Mouse (Mus musculus) urinary bladder, adult 2 months (tissue): ENCODE data around the gene Arid3a. TPM values are rescaled to one million over a fixed set of nuclear protein-coding genes. Genes with fewer than 3 reads are reported as not detected.

Experiments
- DNase-seq: peaks from one replicate; pipeline ENCODE4 v3.0.0; 2022; ENCODE audit warnings: low spot score
- polyA plus RNA-seq: library from polyadenylated mRNA; depleted of rRNA; stranded (reverse); fragments of >200 nt; gene quantifications from 2 replicates; pipeline ENCODE4 v1.2.3, GENCODE M21; 2012

Gene Arid3a
- polyA plus RNA-seq, 1 experiment, result 4.1 TPM

GRCm38 (mm10) chr10:79908167-79909091, 18.4 kb upstream of the Arid3a start, which contains the start of gene Med16:
Gene Med16, minus strand, starts transcription at chr10:79908923.
- peak; percentile 97 for DNase-seq

DNA sequence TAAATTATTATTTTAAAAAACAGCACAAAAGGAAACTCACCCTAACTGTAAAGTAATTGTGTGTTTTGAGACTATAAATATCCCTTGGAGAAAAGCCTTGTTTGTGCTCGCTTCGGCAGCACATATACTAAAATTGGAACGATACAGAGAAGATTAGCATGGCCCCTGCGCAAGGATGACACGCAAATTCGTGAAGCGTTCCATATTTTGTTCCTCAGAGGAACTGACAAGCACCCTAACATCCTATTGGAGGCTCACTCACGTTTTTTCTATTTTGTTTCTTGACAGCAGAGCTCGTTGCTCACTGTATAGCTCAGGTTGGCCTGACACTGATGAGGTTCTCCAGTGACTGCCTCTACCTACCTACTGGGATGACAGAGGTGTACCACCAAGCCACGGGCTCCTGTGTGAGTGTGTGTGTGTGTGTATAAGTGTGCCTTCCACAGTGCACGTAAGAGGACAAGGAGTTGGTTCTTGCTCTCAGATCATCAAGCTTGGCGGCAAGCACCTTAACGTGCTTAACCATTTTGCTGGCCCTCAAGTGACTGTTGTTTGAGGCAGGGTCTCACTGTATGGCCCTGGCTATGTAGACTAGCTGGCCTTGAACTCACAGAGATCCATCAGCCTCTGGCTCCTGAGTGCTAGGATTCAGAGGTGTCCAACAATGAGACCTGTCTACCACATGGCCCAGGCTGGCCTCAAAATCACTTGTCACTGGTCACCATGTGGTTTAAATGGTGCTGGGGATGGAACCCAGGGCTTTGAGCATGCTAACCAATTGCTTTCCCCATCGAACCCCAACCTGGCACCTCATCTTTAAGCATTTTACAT, 17.5 kb upstream of the Arid3a start:
- DNase-seq, result no peak

DNA sequence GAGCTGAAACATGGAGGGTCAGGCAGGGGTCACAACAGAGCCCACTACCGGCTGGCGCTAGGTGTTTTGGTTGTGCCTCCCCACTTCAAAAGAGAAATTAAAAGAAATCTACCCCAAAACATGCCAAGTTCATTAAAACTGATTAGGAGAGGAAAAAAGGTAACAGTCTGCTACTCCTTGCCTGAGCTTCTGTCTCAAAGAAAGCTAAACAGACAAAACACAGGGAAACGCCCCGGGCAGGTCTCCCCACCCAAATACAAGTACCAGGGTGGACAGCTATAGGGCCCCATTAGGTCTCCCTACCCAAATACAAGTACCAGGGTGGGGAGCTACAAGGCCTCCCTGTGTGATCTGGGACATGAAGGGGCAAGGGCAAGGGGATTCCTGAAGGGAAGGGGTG, 16.3 kb upstream of the Arid3a start, which contains the start of gene Gm26602:
Gene Gm26602 (plus strand): TSS at position 301 of the 400 bp plus-strand sequence.
- no peak for DNase-seq

DNA sequence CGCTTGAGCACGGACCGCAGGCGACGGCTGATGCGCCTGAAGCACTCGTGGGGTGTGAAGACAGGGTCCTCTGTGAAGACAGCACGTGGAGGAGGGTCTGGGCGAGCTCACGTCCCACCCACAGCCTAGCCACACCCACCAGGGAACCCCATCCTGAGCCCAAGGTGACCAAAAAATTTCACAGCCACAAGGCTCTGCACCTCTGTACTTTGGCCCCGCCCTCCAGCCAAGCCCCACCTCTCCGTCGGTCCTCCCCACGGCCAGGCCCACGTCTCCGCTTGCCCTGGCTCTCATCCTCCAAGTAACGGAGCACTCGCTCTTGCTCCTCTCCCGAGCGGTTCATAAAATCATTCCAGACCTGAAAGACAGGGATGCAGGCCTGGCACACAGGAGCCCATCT, 14.4 kb upstream of the Arid3a start:
- no peak for DNase-seq

DNA sequence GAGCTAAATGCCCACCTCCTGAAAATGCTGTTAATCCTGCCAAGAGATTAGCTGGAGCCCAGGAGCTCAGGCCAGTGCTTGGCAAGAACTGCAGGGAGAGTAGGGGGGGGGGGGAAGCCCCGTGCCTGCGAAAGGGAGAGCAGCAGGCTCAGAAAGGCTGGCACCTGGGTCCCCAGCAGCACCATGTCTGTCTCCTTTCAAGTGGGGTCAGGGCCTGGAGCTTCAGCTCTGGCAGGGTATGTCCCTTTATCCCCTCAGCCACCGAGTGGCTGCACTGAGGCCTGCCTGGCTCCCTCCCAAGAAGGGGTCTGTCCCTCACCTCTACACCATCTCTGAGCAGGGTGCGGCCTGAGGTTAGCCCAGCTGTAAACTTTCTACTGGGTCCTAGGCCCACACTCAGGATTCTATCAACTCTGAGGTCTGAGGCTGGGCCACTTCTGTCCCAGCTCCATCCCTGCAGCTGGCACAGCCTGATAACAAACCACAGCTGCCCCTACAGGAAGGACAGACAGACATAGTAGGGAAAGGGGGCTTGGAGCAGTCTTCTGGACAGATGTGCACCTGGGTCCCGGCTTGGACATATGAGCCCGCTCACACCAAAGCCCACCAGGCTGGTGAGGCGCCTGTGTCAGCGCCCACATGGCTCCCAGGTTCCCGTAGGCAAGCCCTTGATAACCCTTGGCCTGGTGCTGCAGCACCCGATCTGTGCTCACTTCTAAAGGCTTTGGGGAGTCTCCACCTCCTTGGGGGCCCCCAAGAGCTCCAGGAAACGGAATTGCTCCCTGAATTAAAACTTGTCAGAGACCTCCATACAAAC, 12.5 kb upstream of the Arid3a start:
- no peak for DNase-seq

- DNase-seq, result no peak
These were observed 11.8 kb upstream of the Arid3a start for GRCm38 (mm10) chr10:79914948-79915596.

GRCm38 (mm10) chr10:79916081-79916480, 10.8 kb upstream of the Arid3a start:
- DNase-seq, result no peak

DNA sequence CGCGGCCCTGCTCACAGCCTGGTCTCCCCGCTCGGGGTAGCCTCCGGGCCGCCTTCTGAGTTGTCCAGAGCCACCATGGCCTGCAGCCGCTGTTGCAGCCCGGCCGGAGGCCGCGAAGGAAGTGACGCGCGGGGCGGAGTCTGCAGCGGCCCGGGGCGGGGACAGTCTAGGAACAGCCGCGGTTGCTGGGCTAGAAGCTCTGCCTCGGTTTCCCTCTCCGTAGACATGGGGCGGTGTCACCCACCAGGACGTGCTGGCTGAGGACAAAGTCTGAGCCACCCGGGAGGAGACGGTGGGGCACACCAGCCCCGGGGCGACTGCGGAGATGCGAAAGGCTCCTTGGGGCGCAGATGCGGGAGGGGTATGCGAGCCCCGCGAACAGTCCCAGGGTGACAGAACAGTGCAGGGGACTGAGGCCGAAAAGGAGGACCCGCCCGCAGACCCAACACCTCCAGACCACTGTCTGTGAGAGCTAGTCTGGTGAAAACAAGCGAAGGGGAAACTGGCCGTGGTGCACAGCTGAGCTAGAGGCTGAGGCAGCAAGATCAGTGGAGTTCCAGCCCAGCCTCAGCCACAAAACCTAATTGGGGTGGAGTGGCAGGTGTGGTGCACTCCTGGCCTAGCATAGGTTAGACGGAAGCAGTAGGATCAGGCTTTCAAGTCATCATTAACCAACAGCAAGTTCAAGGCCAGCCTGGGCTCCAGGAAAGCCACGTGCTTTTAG, 9.9 kb upstream of the Arid3a start, which contains the start of gene Kiss1r:
Gene Kiss1r (plus strand): TSS at position 164 of the 724 bp plus-strand sequence.
- DNase-seq, result peak; percentile 85

GRCm38 (mm10) chr10:79917532-79918100, 9.2 kb upstream of the Arid3a start:
- no peak for DNase-seq

DNA sequence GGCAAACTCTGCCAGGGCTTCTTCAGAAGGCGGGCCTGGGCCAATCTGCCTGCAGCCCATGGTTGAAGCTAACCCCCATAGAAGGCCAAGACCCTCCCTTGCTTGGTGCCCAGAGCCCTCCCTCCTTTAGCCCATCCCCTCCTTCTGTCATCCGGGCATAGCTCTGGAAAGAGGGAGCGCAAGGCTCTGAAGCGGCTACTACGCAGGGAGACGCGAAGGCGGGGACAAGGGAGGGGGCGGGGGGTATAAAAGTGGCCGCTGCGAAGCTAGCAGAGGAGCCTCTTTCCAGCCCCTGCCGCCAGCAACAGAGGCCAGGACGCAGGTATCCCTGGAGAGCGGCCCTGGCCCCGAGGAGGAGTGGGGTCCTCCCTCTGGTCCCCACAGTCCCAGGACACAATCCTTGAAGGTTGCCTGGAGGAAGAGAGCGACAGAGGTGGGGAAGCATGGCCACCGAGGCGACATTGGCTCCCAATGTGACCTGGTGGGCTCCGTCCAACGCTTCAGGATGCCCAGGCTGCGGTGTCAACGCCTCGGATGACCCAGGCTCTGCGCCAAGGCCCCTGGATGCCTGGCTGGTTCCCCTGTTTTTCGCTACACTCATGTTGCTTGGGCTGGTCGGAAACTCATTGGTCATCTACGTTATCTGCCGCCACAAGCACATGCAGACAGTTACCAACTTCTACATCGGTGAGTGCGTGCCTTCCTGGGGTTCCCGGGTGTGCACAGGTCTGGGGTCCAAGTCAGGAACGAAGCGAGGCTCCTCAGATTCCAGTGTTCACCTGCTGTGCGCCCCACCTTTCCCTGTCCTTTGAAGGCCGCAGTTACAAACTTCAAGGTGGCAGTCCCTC, 8.4 kb upstream of the Arid3a start:
- DNase-seq, result no peak

DNA sequence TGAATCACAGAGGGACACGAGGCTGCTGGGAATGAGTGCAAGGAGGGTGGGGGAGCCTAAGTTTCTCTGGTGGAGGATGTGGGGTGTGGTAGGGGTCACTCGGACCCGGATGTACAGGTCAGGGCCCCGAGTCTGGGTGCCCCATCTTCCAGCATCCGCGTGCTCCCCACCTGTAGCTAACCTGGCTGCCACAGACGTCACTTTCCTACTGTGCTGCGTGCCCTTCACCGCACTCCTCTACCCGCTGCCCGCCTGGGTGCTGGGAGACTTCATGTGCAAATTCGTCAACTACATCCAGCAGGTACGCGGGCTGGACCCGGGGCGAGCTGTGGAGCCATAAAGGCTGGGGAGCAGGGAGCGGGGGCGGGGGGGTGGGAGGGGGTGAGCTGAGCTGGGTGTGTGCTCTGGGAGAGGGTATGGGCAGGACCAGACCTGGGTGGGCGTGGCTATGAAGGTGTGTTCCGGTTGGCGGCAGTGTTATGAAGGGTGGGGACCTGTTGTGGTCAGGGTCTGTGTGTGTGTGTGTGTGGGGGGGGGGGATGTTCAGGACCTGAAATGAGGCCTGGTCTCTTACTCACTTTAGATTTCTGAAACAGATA, 7.5 kb upstream of the Arid3a start:
- DNase-seq, result no peak

DNA sequence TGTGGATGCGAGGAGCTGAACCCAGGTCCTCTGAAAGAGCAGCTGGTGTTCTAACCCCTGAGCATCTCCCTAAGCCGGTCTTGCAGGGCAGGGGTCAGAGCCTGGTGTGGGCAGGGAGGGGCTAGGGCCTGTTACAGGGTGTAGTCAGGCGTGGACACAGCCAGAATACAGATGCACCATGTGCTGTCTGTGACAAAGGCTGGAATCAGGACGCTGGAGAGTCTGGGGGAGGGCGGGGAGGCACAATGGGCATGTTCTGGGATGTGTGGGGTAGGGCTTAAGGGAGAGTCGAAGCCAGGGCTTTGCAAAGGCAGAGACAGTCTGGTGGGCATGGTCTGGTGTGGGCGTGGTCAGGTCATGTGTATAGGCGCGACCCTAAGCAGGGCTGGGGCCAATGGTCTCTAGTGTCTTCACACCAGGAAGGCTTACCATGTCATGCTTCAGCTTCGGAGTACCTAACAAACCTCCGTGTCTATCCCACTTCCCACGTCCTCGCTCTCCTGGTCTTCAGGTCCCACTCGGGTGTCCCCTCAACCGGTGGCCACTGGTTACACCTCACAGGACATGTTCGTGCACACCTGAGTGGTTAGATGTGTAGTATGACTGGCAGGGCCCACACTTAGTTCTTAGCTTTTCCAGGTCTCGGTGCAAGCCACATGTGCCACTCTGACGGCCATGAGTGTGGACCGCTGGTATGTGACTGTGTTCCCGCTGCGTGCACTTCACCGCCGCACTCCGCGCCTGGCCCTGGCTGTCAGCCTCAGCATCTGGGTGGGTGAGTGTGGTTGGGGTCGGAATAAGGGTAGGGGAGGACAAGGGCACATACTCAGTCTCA, 6.6 kb upstream of the Arid3a start:
- no peak for DNase-seq

GRCm38 (mm10) chr10:79920958-79921535, 5.8 kb upstream of the Arid3a start, which contains the start of gene R3hdm4:
Gene R3hdm4, minus strand, starts transcription at chr10:79921208.
- DNase-seq, result no peak

GRCm38 (mm10) chr10:79921572-79921971, 5.3 kb upstream of the Arid3a start:
- no peak for DNase-seq

GRCm38 (mm10) chr10:79924998-79925784, 1.7 kb upstream of the Arid3a start:
- DNase-seq, result peak; percentile 93

- DNase-seq, result no peak
These were observed 905 bp upstream of the Arid3a start for GRCm38 (mm10) chr10:79925785-79926490.
